Comparison of ENCODE assay signal across 14 mouse cellular contexts in the genomic region with DNA sequence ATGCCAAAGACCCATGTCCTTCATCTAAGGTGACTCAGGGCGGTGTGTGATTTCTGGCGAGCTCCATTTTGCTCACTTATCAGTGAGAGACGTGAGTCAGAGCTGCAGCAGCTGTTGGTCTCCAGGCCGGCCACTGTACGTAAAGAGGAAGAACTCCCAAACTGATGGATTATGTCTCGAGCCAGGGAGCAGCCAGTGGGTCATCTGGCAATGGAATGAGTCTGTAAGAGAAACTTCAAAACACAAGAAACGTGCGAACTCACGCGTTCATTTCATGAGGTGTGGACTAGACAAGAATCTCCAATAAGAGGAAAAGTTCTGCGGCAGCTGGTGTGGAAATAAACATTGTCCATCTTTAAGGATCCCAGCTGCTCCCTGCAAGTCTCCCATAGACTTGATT.
DNase-seq lines count a peak whose midpoint lies in the region.
"Had no signal": no experiment of that assay in that cellular context is flagged by ENCODE, and none has a peak within 500 bp of the region (broad histone marks: within the 10 kb centered on the region; RNA-seq: fewer than 3 reads in every experiment).

No protein-coding gene starts in this region.

- peak; percentile 72 to 82 for DNase-seq in adrenal gland, adult (ENCODE audit: inconsistent age in 2 of 2, low spot score in 1 of 2)
- no peak for DNase-seq in adrenal gland, adult 18-20 months (ENCODE audit: low spot score in 2 of 2)
- DNase-seq in kidney, postnatal 4 days = peak; percentile 42 to 46
- DNase-seq in kidney, postnatal 36 days = no peak
- peak; percentile 38 for DNase-seq in NIH3T3 (ENCODE audit: low read depth)
- DNase-seq in lung, postnatal 10 days = peak; percentile 49
- DNase-seq in spleen, postnatal 36 days (ENCODE audit: low spot score in 2 of 2) = no peak
- DNase-seq in gastrocnemius, postnatal 36 days = no peak
- DNase-seq: cerebellum, adult 11 months; cerebellum, postnatal 36 days; heart, adult 11 months; layer of hippocampus, postnatal 36 days; left cerebral cortex, postnatal 4 days; thymus, adult 18-20 months had no signal

- intact Hi-C loops in gastrocnemius, postnatal 36 days (cut with DNase I) = no loop called here

Comparison
In these comparisons a context has a peak if more than half of its experiments do, and no peak if none do; other contexts are left out.
1. DNase-seq: peak in adrenal gland, adult (2 of 2), kidney, postnatal 4 days (2 of 2), NIH3T3 (single experiment) and lung, postnatal 10 days (single experiment); none in adrenal gland, adult 18-20 months (0 of 2), kidney, postnatal 36 days (0 of 2), spleen, postnatal 36 days (0 of 2) and gastrocnemius, postnatal 36 days (0 of 2).